Mouse (Mus musculus): ENCODE data around the gene Wipi1.

The Wipi1 gene

GRCm38 (mm10) chr11:109578536-109578935 lies 33.2 kb downstream of the Wipi1 start:
- DNase-seq (ENCODE audit: low spot score): no peak

GRCm38 (mm10) chr11:109575832-109576231 lies 35.9 kb downstream of the Wipi1 start:
- no peak for DNase-seq (ENCODE audit: low spot score)

GRCm38 (mm10) chr11:109574604-109575003 lies 37.2 kb downstream of the Wipi1 start:
- no peak for DNase-seq (ENCODE audit: low spot score)

- no peak for DNase-seq (ENCODE audit: low spot score)
Measured at GRCm38 (mm10) chr11:109572051-109572450, 39.7 kb downstream of the Wipi1 start.

- no peak for DNase-seq (ENCODE audit: low spot score)
Measured at GRCm38 (mm10) chr11:109569809-109570208, 42.0 kb downstream of the Wipi1 start.

- DNase-seq (ENCODE audit: low spot score): no peak
Measured at GRCm38 (mm10) chr11:109569007-109569618, 42.7 kb downstream of the Wipi1 start.

- DNase-seq (ENCODE audit: low spot score): no peak
Measured at GRCm38 (mm10) chr11:109564466-109565214, 47.1 kb downstream of the Wipi1 start.

- DNase-seq (ENCODE audit: low spot score): no peak
Measured at GRCm38 (mm10) chr11:109563708-109564107, 48.1 kb downstream of the Wipi1 start.

- no peak for DNase-seq (ENCODE audit: low spot score)
Measured at GRCm38 (mm10) chr11:109561445-109561844, 50.3 kb downstream of the Wipi1 start.

GRCm38 (mm10) chr11:109560793-109561257 lies 50.9 kb downstream of the Wipi1 start:
- no peak for DNase-seq (ENCODE audit: low spot score)

- DNase-seq (ENCODE audit: low spot score): no peak
Measured at GRCm38 (mm10) chr11:109559241-109559640, 52.5 kb downstream of the Wipi1 start.

GRCm38 (mm10) chr11:109557419-109557818 lies 54.3 kb downstream of the Wipi1 start:
- DNase-seq (ENCODE audit: low spot score): no peak

- no peak for DNase-seq (ENCODE audit: low spot score)
Measured at GRCm38 (mm10) chr11:109556130-109556529, 55.6 kb downstream of the Wipi1 start.

GRCm38 (mm10) chr11:109554443-109554842 lies 57.3 kb downstream of the Wipi1 start:
- no peak for DNase-seq (ENCODE audit: low spot score)

GRCm38 (mm10) chr11:109553921-109554320 lies 57.8 kb downstream of the Wipi1 start:
- no peak for DNase-seq (ENCODE audit: low spot score)

- no peak for DNase-seq (ENCODE audit: low spot score)
Measured at GRCm38 (mm10) chr11:109549599-109550290, 62.0 kb downstream of the Wipi1 start.

GRCm38 (mm10) chr11:109547652-109548051 lies 64.1 kb downstream of the Wipi1 start:
- DNase-seq (ENCODE audit: low spot score): no peak

GRCm38 (mm10) chr11:109546305-109547001 lies 65.3 kb downstream of the Wipi1 start:
- DNase-seq (ENCODE audit: low spot score): no peak

GRCm38 (mm10) chr11:109545700-109546143 lies 66.0 kb downstream of the Wipi1 start:
- no peak for DNase-seq (ENCODE audit: low spot score)

GRCm38 (mm10) chr11:109545265-109545664 lies 66.5 kb downstream of the Wipi1 start:
- DNase-seq (ENCODE audit: low spot score): no peak

- DNase-seq (ENCODE audit: low spot score): no peak
Measured at GRCm38 (mm10) chr11:109544432-109544831, 67.3 kb downstream of the Wipi1 start.

- no peak for DNase-seq (ENCODE audit: low spot score)
Measured at GRCm38 (mm10) chr11:109543466-109543865, 68.3 kb downstream of the Wipi1 start.

Measured in urinary bladder, postnatal 10 days (tissue).